Mouse (Mus musculus) heart, postnatal 10 days (tissue): Measurements from ENCODE around the gene Rab40b. TPM values are rescaled to one million over a fixed set of nuclear protein-coding genes. Genes with fewer than 3 reads are reported as not detected.

ENCODE experiments used
- microRNA-seq, 2 experiments: library from miRNA; unstranded; fragments of <30 nt; microRNA quantifications; one replicate each; pipeline ENCODE4 v1.2.0; 2022
- total RNA-seq, 2 experiments: library from RNA; stranded (reverse); gene quantifications; 2 replicates each; pipeline ENCODE4 v1.2.3; 2021

Gene Rab40b
- total RNA-seq, 2 experiments from 2014 or later = 2.1 to 2.8 TPM

Small RNA genes within 50 kb of the gene (microRNA-seq; reads per million reads assigned to microRNA genes)
- gene Mir7236 = 0 reads per million in 2 experiments

Other genes with a start within 250 kb of the Rab40b start
- not detected for gene Tex19.1, start 242.1 kb downstream of the Rab40b start, total RNA-seq
- under 1 TPM; 0.24 to 0.35 TPM for gene Uts2r, start 228.0 kb downstream of the Rab40b start, total RNA-seq
- gene Hexdc, start 183.8 kb downstream of the Rab40b start, total RNA-seq = 10 to 100 TPM; 12.7 to 15.1 TPM
- 10 to 100 TPM; 18.3 to 19.4 TPM for gene Ogfod3, start 183.5 kb downstream of the Rab40b start, total RNA-seq
- gene Cybc1, start 158.9 kb downstream of the Rab40b start, total RNA-seq = 10 to 100 TPM in 1 of 2 experiments, 1 to 10 TPM in 1; 9.3 to 12.6 TPM
- gene Narf, start 151.0 kb downstream of the Rab40b start, total RNA-seq = 10 to 100 TPM; 75.8 to 93.3 TPM
- 10 to 100 TPM; 23.3 to 27.6 TPM for gene Foxk2, start 128.3 kb downstream of the Rab40b start, total RNA-seq
- gene Wdr45b, start 33.8 kb downstream of the Rab40b start, total RNA-seq = 10 to 100 TPM; 53.0 to 54.0 TPM
- gene Fn3krp, start 33.1 kb upstream of the Rab40b start, total RNA-seq = 1 to 10 TPM; 6.0 to 8.3 TPM
- 10 to 100 TPM; 17.3 to 22.8 TPM for gene Fn3k, start 46.7 kb upstream of the Rab40b start, total RNA-seq
- 10 to 100 TPM; 18.9 to 19.9 TPM for gene Tbcd, start 63.7 kb upstream of the Rab40b start, total RNA-seq
- gene Zfp750, start 131.1 kb upstream of the Rab40b start, total RNA-seq = under 1 TPM in 1 of 2 experiments, not detected in 1; 0.07 TPM